Mouse (Mus musculus): Measurements from ENCODE around the gene Etfdh. TPM values are rescaled to one million over a fixed set of nuclear protein-coding genes. Genes with fewer than 3 reads are reported as not detected.
"Not testable (repeated sequence)": the region's sequence is repeated elsewhere in the genome, so short reads cannot be mapped to it uniquely, and the experiment has no call there.

Gene Etfdh
- total RNA-seq, 4 experiments from 2014 or later, result 563 to 663 (median 598) TPM

DNA sequence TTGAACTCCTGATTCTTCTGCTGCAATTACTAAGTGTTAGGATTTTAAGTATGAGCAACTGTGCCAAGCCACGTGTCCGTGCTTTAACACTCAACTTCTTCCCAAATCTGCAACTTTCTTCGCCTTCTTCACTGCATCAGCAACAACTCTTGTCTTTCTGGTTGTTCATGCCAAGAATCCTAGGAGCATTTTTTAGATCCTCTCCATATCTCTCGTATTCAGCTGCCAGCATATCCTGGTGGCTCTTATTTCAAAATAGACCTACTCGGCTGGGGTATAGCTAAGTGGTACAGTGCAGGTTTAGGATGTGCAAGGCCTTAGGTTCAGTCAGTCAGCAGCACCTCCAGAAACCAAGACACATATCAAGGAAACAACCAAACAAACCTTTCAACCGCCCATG, 51.7 kb downstream of the Etfdh start:
- no peak for DNase-seq (ENCODE audit: low spot score)

DNA sequence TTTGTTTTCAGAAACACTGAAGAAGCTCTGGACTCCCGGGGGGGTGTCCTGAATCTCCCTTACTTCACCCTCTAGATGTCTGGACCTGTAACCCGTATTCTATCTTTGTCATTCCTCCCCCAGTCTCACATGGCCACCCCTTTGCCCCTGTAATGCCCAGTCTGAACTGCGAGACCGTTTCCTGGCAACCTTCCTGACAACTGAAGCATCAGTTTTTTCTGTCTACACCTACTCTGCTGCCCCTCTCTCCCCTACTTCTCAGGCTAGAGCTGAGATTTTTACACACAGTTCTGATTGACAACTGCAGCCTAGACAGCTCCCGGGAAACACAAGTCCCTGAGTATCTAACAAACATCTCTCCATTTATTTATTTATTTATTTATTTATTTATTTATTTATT, 52.4 kb downstream of the Etfdh start:
- no peak for DNase-seq (ENCODE audit: low spot score)

DNA sequence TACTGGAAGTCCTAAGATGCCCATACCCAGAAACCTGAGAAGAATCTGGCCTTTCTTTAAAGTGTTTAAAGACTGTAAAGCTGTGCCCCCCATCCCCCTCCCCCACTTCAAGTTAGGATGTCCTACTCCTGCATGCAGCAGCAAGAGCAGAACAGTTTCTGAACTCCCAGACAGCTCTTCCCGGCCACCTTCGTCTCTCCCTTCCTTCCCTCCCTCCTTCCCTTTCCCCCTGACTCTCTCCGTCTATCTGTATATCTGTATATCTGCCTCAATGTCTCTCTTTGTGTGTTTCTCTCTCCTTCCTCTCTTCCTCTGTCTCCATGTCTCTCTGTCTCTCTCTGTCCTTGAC, 52.9 kb downstream of the Etfdh start:
- DNase-seq (ENCODE audit: low spot score), result no peak

DNA sequence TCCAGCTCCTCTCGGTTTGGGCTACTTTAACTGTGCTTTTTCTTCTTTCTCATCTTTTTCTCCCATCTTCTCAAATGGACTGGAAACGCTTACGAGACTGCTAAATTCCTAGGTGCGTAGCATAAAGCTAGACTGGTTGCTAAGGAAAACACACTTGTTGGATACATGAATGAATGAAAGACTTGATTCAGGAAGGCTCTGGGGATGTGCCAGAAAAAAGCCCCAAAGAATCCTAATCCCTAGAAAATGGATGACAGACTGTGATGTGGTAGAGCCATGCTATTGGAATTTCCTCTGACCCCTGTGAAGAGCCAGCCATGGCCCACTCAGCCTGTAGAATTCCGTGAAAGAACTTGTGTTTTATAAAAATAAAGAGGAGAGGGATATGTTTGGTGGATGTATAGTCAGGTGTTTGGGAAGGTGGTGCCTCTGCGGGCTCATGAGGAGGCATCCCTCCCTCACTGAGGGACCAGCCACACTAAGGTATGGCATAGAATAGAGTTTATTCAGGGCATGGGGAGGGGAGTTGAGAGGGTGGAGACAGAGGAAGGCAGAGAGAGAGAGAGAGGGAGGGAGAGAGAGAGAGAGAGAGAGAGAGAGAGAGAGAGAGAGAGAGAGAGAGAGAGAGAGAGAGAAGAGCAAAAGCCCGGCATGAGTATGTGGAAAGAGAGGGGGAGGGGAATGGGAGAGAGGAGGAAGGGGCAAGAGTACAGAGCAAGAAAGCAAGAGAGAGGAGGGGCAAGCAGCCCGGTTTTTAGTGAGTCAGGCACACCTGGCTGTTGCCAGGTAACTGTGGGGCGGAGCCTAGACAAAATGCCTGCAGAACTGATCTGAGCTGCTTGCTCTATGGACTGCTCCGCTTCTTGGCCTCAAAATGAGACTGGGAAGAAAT, 53.5 kb downstream of the Etfdh start:
- DNase-seq (ENCODE audit: low spot score), result no peak

DNA sequence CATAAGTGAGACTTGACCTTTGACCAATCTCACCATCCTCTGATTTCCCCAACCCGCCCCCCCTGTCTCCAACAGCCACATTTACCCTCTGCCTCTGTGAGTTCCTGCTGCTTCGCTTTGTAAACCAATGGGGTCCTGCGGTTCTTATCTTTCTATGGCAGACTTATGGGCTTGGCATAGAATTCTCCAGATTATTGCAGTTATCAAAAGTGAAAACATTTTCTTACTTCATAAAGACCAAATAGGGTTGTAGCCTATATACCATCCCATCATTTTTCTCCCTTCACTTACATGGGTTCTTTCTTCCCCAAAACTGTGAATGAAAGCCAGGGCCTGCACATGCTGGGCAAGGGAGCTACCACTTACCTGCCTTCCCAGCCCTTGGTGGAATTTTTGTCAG, 55.0 kb downstream of the Etfdh start:
- DNase-seq (ENCODE audit: low spot score), result no peak

DNA sequence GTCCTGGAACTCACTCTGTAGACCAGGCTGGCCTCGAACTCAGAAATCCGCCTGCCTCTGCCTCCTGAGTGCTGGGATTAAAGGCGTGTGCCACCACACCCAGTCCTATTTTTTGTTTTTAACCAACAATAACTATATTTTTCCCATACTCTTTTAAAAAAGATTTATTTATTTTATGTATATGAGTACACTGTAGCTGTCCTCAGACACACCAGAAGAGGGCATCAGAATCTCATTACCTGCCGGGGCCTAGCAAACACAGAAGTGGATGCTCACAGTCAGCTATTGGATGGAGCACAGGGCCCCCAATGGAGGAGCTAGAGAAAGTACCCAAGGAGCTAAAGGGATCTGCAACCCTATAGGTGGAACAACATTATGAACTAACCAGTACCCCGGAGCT, 55.9 kb downstream of the Etfdh start:
- DNase-seq (ENCODE audit: low spot score), result not testable (repeated sequence)

DNA sequence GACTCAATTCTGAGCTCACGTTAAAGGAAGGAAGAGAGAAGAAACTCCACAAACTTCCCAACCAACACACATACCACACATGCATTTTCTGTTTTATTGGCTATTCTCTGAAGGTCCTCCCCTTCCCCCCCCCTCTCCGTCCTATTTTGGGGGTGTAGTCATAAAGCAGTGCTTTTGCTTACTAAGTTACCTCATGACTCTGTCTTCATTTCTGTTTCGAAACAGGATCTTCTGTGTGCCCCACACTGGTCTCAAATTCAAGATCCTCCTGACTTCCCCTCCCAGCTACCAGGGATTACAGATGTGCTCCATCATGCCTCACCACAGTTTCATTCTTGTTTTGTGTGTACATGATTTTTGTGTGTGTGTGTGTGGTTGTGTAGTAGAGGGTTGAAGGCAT, 56.9 kb downstream of the Etfdh start:
- no peak for DNase-seq (ENCODE audit: low spot score)

DNA sequence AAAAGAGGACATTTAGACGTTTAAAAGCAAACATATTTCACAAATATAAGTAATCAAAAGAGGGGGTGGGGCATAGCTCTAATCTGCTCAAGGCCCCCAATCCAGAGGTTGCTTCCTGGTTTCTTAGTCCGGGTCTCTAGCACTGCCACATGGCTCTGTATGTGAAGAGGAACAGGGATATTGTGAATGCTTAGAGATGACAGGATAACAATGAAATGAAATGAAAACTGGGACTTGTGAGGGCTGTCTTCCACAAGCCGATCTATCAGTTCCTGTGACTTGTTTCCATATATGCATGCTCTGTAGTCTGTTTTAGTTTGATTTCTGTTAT, 60.0 kb downstream of the Etfdh start:
- no peak for DNase-seq (ENCODE audit: low spot score)

DNA sequence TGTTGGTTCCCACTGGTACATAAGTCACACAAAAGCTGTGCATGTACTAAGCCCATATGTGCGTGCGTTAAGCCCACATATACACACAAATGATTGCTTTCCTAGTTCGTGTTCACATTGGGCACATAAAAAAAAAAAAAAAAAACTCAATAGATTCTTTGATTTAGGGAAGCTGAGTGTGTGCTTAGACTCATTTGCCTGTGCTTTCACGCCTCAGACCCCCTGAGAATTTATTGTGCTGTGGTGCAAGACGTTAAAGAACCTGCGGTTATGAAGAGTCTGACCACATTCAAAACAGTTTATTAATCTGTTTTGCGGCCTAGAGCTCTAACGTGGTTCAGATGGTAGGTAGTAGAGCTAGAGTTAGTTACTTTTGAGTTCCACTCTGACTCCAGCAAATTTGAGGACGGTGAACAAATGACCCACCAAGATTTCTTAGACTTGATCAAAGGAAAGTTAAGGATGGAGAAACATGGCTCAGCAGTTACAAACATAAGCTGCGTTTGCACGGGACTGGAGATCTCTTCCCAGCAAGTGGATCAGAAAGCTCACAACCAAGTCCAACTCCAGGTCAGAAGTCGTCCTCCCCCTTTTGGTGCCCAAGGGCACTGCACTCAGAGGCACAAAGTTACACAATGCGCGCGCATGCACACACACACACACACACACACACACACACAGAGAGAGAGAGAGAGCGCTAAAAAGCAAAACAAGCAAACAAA, 60.5 kb downstream of the Etfdh start:
- DNase-seq (ENCODE audit: low spot score), result no peak

DNA sequence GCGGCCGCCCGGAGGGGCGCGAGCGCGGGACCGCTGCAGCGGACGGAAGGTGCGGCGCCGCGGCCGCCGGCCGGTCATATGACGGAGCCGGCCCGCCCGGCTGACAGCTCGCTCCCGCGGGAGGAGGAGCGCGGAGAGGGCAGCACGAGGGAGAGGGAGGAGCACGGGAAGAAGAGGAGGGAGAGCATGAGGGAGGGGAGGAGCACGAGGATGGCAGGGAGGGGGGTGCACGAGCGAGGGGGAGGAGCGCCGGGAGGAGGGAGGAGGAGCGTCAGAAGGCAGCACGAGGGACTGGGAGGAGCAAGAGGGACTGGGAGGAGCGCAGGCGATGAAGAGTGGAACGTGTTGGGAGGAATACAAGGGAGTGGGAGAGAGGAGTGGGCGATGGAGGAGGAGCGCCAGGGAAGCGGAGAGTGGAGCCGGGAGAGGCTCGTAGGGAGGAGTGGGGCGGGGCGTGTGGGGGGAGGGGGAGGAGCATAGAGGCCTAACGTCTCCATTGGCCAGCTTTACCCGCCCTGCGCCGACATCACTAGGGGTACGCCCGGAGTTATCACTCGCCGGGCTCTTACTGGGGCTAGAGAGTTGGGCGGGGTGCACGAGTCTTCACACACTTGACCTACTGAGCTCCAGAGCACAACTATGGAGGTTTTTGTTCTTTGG, 61.5 kb downstream of the Etfdh start, which contains the start of gene Fnip2:
Fnip2 (minus strand) TSS at position 94 of the 660 bp plus-strand sequence.
- peak; percentile 89 for DNase-seq (ENCODE audit: low spot score)

DNA sequence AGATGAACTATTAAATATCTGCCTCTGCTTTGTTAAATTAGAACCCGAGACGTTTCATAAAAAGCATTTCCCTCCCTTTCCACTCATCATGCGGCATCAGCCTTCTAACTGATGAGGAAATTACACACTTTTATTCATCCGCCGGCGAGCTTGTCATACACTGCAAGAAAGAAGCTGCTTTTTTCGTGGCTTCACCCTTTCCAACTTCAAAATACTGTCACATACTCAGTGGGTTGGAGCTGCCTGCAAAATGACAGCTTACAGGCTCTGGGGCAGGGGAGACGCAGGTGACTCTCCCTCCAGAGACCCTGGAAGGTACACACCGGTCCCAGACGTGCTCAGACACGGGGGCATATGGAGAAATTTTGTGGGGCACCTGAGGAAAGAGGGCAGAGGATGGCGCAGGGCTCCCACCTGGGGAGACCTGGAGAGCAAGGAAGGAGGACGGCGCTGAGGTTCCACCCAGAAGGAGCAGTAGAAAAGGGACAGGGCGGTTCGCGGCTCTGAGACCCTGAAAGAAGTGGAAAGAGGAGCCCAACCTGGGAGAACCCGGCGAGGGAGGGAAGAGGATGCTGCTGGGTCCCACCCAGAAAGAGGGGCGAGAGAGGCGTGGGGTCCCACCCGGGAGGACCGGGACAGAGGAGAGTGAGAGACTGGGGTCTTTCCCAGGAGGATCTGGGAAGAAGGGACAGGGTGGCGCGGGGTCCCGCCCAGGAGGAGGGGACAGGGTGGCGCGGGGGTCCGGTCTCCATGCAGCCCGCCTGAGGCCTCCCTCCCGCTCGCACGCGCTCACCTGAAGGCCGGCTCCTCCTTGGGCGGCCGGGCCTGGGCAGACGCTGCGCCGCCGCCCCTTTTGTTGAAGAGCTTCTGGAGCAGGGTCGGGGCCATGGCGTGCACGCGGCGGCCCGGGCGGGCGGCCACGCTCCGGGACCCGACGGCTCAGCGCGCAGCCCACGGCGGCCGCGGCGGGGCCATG, 62.3 kb downstream of the Etfdh start:
- DNase-seq (ENCODE audit: low spot score), result peak; percentile 12

DNA sequence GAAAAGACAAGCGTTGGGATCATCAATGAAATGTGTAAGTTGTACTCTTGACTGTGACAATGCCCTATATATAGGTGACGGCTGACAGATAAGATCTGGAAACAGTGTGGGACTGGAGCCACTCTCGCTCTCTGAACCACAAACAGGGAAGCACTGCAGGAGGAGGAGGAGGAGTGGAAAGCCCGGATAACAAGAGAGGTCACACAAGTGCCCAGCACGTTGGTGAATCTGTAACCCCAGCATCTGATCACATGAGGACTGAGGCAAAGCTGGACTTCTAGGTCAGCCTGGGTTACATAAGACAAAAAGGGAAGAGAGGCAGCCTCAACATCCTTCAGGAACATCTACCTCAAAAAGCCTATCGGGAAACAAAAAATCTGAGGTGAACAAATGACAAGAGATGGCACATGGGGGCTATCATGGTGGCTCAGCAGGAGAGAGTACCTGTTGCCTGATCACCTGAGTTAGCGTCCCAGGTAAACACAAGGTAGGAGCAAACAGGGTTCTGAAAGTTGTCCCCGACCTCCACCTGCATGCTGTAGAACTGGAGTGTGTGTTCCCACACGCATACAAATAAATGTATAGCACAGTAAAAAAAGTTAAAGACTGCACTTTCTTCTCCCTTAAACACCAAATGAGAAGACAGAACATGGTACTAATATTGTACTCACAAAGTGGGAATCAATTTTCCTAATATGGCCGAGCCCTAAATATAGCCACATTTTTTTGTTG, 64.3 kb downstream of the Etfdh start:
- no peak for DNase-seq (ENCODE audit: low spot score)

DNA sequence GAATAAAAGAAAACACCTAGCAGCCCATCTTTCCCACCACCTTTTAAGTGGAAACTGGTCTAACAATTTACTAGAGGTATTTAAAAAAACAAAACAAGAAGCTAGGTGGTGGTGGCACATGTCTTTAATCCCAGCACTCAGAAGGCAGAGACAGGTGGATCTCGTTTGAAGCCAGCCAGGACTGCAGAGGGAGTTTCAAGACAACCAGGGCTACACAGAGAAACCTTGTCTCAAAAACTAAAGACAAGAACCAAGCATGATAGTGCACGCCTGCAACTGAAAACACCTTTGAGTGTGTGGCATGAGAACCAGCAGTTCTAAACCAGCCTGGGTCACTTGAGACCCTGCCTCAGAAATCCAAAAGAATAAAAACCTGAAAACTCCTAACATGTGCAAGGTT, 65.8 kb downstream of the Etfdh start:
- DNase-seq (ENCODE audit: low spot score), result no peak

DNA sequence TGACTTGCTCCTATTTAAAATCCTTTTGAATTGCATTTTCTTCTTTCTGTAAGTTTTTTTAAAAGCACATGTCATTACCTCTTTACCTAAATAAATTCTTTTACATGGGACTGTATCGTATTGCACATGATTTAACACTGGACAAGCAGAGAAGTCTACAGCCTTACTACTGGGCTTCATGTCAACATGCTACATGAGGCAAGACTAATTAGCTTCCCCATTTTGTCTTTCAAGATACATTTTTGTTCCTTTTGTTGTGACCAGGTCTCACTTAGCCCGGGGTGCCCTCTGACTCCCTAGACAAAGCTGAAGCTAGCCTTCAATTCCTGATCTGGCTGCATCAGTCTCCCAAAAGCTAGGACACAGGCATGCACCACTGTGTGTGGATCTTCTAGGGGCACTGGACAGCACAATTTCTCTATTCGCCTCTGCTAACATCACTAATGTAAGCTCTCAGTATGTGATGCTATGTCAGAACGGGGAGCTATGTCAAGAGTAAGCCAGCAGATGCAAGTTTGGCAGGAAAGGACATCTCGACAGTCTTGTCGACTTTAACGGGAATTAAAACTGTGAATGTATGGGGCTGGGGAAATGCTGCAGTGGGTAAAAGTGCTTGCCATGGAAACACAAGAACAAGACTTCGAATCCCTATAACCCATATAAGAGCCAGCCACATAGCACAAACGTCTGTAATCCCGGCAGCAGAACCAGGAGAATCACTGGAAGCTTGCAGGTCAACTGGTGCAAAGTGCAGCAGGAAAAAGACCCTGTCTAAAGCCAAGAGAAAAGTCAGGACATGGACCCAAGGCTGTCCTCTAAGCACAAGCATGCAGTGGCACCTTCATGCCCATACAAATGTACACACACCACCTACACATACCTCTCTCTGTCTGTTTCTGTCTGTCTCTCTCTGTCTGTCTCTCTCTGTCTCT, 67.2 kb downstream of the Etfdh start:
- DNase-seq (ENCODE audit: low spot score), result no peak

DNA sequence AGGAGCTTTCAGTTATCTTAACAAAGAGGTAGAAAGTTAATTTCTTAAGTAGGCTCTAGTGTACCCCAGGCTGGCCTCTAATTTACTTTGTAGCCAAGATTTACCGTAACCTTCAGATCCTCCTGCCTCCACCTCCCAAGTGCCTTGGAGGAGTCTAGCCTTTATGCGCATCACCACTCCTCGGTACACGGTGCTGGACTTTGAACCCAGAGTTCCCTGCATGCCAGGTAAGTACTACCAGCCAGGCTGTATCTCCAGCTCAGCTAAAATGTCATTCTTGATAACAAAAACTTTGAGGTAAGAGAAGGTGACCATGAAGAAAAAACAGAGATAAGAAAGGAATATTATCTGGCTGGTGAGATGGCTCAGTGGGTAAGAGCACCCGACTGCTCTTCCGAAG, 68.7 kb downstream of the Etfdh start:
- DNase-seq (ENCODE audit: low spot score), result no peak

DNA sequence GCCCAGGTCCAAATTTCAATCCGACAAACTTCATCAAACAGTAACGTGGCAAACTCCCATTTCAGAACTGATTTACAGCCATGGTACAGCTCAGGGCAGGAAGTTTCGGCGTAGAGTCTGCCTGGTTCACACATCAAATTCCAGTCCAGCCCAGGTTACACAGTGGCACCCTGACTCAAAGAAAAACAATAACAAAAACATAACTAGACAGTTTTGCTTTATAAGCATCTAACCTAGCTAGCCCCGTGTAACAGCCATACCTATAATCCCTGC, 69.6 kb downstream of the Etfdh start:
- no peak for DNase-seq (ENCODE audit: low spot score)

DNA sequence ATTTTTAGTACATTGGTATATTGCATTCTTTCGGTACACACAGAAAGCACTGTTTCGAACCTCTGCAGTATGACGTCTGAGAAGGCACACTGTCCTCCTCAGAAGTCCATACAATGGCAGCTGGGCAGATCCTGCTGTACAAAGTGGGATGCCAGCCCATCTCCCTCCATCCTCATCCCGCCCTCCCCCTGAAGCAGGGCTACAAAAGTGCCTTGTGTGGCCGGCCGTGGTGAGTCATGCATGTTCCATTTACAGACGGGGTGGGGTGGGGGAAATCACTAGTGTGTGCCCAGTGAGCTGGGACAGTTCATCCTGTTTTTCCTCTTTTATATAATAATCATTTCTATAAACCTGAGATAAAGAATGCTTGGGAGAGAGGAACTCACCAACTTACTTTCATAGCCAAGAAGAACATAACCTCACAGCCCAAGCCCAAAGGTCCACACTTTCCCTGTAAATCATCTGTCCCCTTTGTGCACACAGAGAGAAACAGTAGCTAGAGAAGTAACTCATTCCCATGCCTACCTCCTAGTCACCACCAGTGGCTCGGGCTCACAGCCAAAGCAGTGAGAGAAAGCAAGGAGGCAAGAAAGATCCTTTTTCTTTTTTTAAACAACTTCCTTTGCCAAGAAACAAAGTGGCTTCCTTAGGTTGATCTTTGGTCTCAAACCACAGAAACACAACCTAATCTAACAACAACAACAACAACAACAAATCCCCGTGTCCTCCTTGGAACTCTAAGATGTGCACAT, 70.1 kb downstream of the Etfdh start:
- no peak for DNase-seq (ENCODE audit: low spot score)

DNA sequence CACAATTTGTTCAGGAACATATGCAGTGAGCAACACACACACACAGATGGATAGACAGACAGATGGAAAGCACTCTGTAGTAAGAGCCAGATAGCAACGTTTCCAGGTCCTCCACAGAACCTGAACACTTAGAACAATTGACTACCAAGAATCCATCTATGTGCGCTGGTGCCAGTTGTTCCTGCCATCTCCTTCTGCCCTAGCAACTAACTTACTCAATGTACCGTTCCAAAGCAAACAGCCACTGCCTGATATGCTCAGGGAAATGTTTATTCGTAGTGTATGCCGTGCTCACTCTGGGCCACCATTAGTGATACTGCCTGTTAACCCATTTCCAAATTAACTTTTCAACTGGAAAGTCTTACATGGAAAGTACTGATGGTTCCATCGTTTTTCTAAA, 74.2 kb downstream of the Etfdh start:
- no peak for DNase-seq (ENCODE audit: low spot score)
